ENCODE assay signal across 8 mouse cellular contexts in genomic region chrX:162642402-162643090, GRCm38 (mm10). TPM values are rescaled to one million over a fixed set of nuclear protein-coding genes. Genes with fewer than 3 reads are reported as not detected.
A peak's percentile ranks its signal among the peaks of the same experiment; 100 is the strongest.
DNase-seq lines count a peak whose midpoint lies in the region; ATAC-seq and TF ChIP-seq lines count a peak whose summit lies in the region.

No protein-coding gene starts in this region.

- 0 out of 4 replicates have a peak, but pooled peaks of 1 of the 2 experiments have one; percentile 20 for TF ChIP-seq EP300 in MEL (IDR thresholded peaks at IDR 0.05; ENCODE audit: low read depth in 1 of 2, low read length in 2 of 2)

- TF ChIP-seq CTCF in cerebellum, adult 2 months (IDR thresholded peaks at IDR 0.05; ENCODE audit: borderline replicate concordance, insufficient read depth, low read depth, low read length): no peak
- TF ChIP-seq CTCF in MEL (IDR thresholded peaks at IDR 0.05 in 2 of 3, conservative IDR thresholded peaks at IDR 0.05 in 1 of 3; ENCODE audit: control insufficient read depth in 1 of 3, insufficient read depth in 1 of 3, low read depth in 2 of 3, low read length in 3 of 3, poor library complexity in 1 of 3, severe bottlenecking in 1 of 3): no peak

- WGBS in cerebellum, adult 2 months: 41% methylated on average over 9 of the region's 11 CpGs
- WGBS in heart, embryonic 14.5 days: 54% methylated on average over 11 of the region's 11 CpGs
- 33% methylated on average over 11 of the region's 11 CpGs for WGBS in liver, embryonic 16.5 days (ENCODE audit: insufficient replicate concordance)
- 35% methylated on average over 11 of the region's 11 CpGs for WGBS in stomach, embryonic 16.5 days

- H3K27me3 ChIP-seq in cerebellum, adult 2 months (ENCODE audit: control insufficient read depth, insufficient read depth, low read length): no peaks in the 10 kb centered on the region
- H3K27me3 ChIP-seq in MEL (ENCODE audit: control insufficient read depth in 1 of 2, insufficient read depth in 2 of 2, low read length in 2 of 2): no peaks in the 10 kb centered on the region
- no peaks in the 10 kb centered on the region for H3K27me3 ChIP-seq in heart, embryonic 14.5 days (ENCODE audit: control insufficient read depth, insufficient read depth, low read length)
- H3K27me3 ChIP-seq in liver, embryonic 16.5 days (ENCODE audit: control insufficient read depth, insufficient read depth, low read depth, low read length): 0 out of 2 replicates have a peak, but pooled peaks cover 2% of the 10 kb centered on the region
- no peaks in the 10 kb centered on the region for H3K27me3 ChIP-seq in stomach, embryonic 16.5 days (ENCODE audit: control insufficient read depth, insufficient read depth, low read length)

- H3K79me2 ChIP-seq in MEL (ENCODE audit: control insufficient read depth, insufficient read depth, low read length, poor library complexity): peaks cover 2% of the 10 kb centered on the region

- TF ChIP-seq RAD21 in MEL (IDR thresholded peaks at IDR 0.05; ENCODE audit: low read depth, low read length): no peak

- H3K4me1 ChIP-seq in cerebellum, adult 2 months (ENCODE audit: control insufficient read depth, insufficient read depth, low read length): no peaks in the 10 kb centered on the region
- peaks cover 17 to 18% of the 10 kb centered on the region in 2 experiments for H3K4me1 ChIP-seq in MEL (ENCODE audit: control insufficient read depth in 1 of 2, insufficient read depth in 2 of 2, low read length in 2 of 2)
- H3K4me1 ChIP-seq in heart, embryonic 14.5 days (ENCODE audit: control insufficient read depth in 2 of 2, insufficient read depth in 2 of 2, low read length in 2 of 2): no peaks in the 10 kb centered on the region
- no peaks in the 10 kb centered on the region; the same call in 1 of the 2 replicates for H3K4me1 ChIP-seq in liver, embryonic 16.5 days (ENCODE audit: control insufficient read depth, low read depth, low read length)
- H3K4me1 ChIP-seq in stomach, embryonic 16.5 days (ENCODE audit: control insufficient read depth, insufficient read depth, low read length): no peaks in the 10 kb centered on the region

- no peaks in the 10 kb centered on the region for H3K9me3 ChIP-seq in MEL (replicated peaks; ENCODE audit: insufficient read depth, low read length)
- no peaks in the 10 kb centered on the region for H3K9me3 ChIP-seq in heart, embryonic 14.5 days (ENCODE audit: control insufficient read depth, low read length)
- H3K9me3 ChIP-seq in liver, embryonic 16.5 days (replicated peaks; ENCODE audit: control insufficient read depth, low read length): no peaks in the 10 kb centered on the region
- no peaks in the 10 kb centered on the region for H3K9me3 ChIP-seq in stomach, embryonic 16.5 days (replicated peaks; ENCODE audit: control insufficient read depth, low read length)

- no peak for ATAC-seq in heart, embryonic 14.5 days (ENCODE audit: insufficient number of reproducible peaks, insufficient read depth, low FRiP score, low read depth)
- peak; percentile 39 for ATAC-seq in liver, embryonic 16.5 days (ENCODE audit: low read depth)
- ATAC-seq in stomach, embryonic 16.5 days (ENCODE audit: insufficient read depth, low FRiP score): peak; percentile 11; the same call in 1 of the 2 replicates

- peak overlapping the region; percentile 85 for H3K4me2 ChIP-seq in heart, embryonic 14.5 days (ENCODE audit: low read length)
- H3K4me2 ChIP-seq in liver, embryonic 16.5 days (ENCODE audit: low read depth, low read length): peak overlapping the region; percentile 90
- peak overlapping the region; percentile 74 for H3K4me2 ChIP-seq in stomach, embryonic 16.5 days (ENCODE audit: low read depth, low read length)

- peaks cover 0 to 25% of the 10 kb centered on the region in 2 experiments; a peak in 2 of 4 replicates for H3K36me3 ChIP-seq in MEL (ENCODE audit: control insufficient read depth in 1 of 2, insufficient read depth in 2 of 2, low read length in 2 of 2)
- no peaks in the 10 kb centered on the region for H3K36me3 ChIP-seq in heart, embryonic 14.5 days (ENCODE audit: control insufficient read depth, insufficient read depth, low read length)
- H3K36me3 ChIP-seq in liver, embryonic 16.5 days (ENCODE audit: control insufficient read depth, insufficient read depth): no peaks in the 10 kb centered on the region
- no peaks in the 10 kb centered on the region for H3K36me3 ChIP-seq in stomach, embryonic 16.5 days (ENCODE audit: control insufficient read depth, insufficient read depth, low read length)

- peak; percentile 7 to 12 for DNase-seq in cerebellum, adult 2 months
- DNase-seq in cerebellum, adult 9-10 months: no peak
- peak; percentile 85 for DNase-seq in MEL (ENCODE audit: low read depth, low spot score)
- DNase-seq in right cerebral cortex, adult 18-20 months: no peak
- DNase-seq in Muller cell, postnatal 12 days (ENCODE audit: inconsistent ontology term): no peak

- H3K27ac ChIP-seq in cerebellum, adult 2 months (ENCODE audit: insufficient read depth, low read length): no peak overlapping the region
- H3K27ac ChIP-seq in MEL (ENCODE audit: control insufficient read depth, low read depth, low read length): peak overlapping the region; percentile 88
- H3K27ac ChIP-seq in heart, embryonic 14.5 days (replicated peaks in 1 of 2; ENCODE audit: control insufficient read depth in 1 of 2, insufficient read depth in 1 of 2, low read depth in 2 of 2, low read length in 2 of 2): no peak overlapping the region
- H3K27ac ChIP-seq in liver, embryonic 16.5 days (ENCODE audit: low read length): peak overlapping the region; percentile 66
- H3K27ac ChIP-seq in stomach, embryonic 16.5 days (ENCODE audit: low read length): no peak overlapping the region

- peak overlapping the region; percentile 89 for H3K4me3 ChIP-seq in cerebellum, adult 2 months (replicated peaks; ENCODE audit: insufficient read depth, low read depth, low read length)
- peak overlapping the region; percentile 58 to 79 for H3K4me3 ChIP-seq in MEL (ENCODE audit: control insufficient read depth in 1 of 2, insufficient read depth in 1 of 2, low read depth in 2 of 2, low read length in 2 of 2)
- H3K4me3 ChIP-seq in heart, embryonic 14.5 days (ENCODE audit: control insufficient read depth in 1 of 2, insufficient read depth in 1 of 2, low read depth in 1 of 2, low read length in 2 of 2): peak overlapping the region in 1 of 2 experiments; percentile 54; a peak in 3 of 4 replicates
- H3K4me3 ChIP-seq in liver, embryonic 16.5 days (ENCODE audit: low read depth, low read length): peak overlapping the region; percentile 74
- peak overlapping the region; percentile 56 for H3K4me3 ChIP-seq in stomach, embryonic 16.5 days (replicated peaks; ENCODE audit: low read length)

- peak overlapping the region; percentile 77 for H3K9ac ChIP-seq in MEL (ENCODE audit: control insufficient read depth, low read depth, low read length, poor library complexity, severe bottlenecking)
- no peak overlapping the region for H3K9ac ChIP-seq in heart, embryonic 14.5 days (ENCODE audit: low read length)
- peak overlapping the region; percentile 67 for H3K9ac ChIP-seq in liver, embryonic 16.5 days (ENCODE audit: low read depth, low read length)
- peak overlapping the region; percentile 69; the same call in 1 of the 2 replicates for H3K9ac ChIP-seq in stomach, embryonic 16.5 days (ENCODE audit: low read length)

- no peak for TF ChIP-seq POLR2A in cerebellum, adult 2 months (IDR thresholded peaks at IDR 0.05; ENCODE audit: borderline replicate concordance, insufficient read depth, low read length)
- TF ChIP-seq POLR2A in MEL (IDR thresholded peaks at IDR 0.05; ENCODE audit: control insufficient read depth in 1 of 2, insufficient read depth in 1 of 2, low read depth in 1 of 2, low read length in 2 of 2, poor library complexity in 1 of 2): no peak

TF ChIP-seq in MEL, 35 proteins besides CTCF, POLR2A, EP300 and RAD21:
- TF ChIP-seq UBTF (IDR thresholded peaks at IDR 0.05; ENCODE audit: borderline replicate concordance, insufficient read depth, low read depth, low read length) (no peak), TCF12 (IDR thresholded peaks at IDR 0.05; ENCODE audit: low read depth, low read length) (0 out of 2 replicates have a peak, but pooled peaks have one; percentile 4), POLR2AphosphoS2 (IDR thresholded peaks at IDR 0.05; ENCODE audit: low read length) (no peak), BHLHE40 (IDR thresholded peaks at IDR 0.05; ENCODE audit: borderline replicate concordance, low read depth, low read length) (no peak), CHD1 (IDR thresholded peaks at IDR 0.05; ENCODE audit: low read depth, low read length) (no peak), ETS1 (IDR thresholded peaks at IDR 0.05; ENCODE audit: low read depth, low read length) (peak; percentile 76; the same call in 1 of the 2 replicates), E2F4 (IDR thresholded peaks at IDR 0.05; ENCODE audit: borderline replicate concordance, low read depth, low read length) (no peak), HCFC1 (IDR thresholded peaks at IDR 0.05; ENCODE audit: low read depth, low read length) (no peak; the same call in 1 of the 2 replicates), NELFE (IDR thresholded peaks at IDR 0.05; ENCODE audit: low read depth, low read length) (0 out of 2 replicates have a peak, but pooled peaks have one; percentile 12), CHD2 (IDR thresholded peaks at IDR 0.05; ENCODE audit: low read length) (no peak), SIN3A (IDR thresholded peaks at IDR 0.05; ENCODE audit: low read length) (peak; percentile 18), ZC3H11A (IDR thresholded peaks at IDR 0.05; ENCODE audit: low read depth, low read length) (no peak), NRF1 (IDR thresholded peaks at IDR 0.05; ENCODE audit: insufficient read depth, low read depth, low read length, poor library complexity, severe bottlenecking) (no peak), MXI1 (IDR thresholded peaks at IDR 0.05; ENCODE audit: low read depth, low read length) (no peak; the same call in 1 of the 2 replicates)

RNA-seq across cellular contexts. Expression of gene Reps2, which starts 0.9 kb away (rescaled TPM):
- 24.6 and 24.8 TPM in 2 replicates for polyA plus RNA-seq in cerebellum, adult 2 months (2012; rRNA removed)
- total RNA-seq in MEL (2012; rRNA removed): 2.1 and 2.2 TPM in 2 replicates
- polyA plus RNA-seq in MEL (2012; ENCODE audit: insufficient read depth in 1 of 2, insufficient read length in 2 of 2, low read depth in 1 of 2, low replicate concordance in 2 of 2, missing spikeins in 1 of 2): 1 to 10 TPM in 1 of 2 experiments, not detected in 1; 2.8 TPM
- polyA plus RNA-seq in heart, embryonic 14.5 days (2014; fragmentation: Nextera tagmentation; extraction: Ambion mirVana): 0.53 and 0.57 TPM in 2 replicates
- 0.73 and 0.76 TPM in 2 replicates for polyA plus RNA-seq in liver, embryonic 16.5 days (2015; fragmentation: Nextera tagmentation; extraction: Ambion mirVana)
- 1.2 and 1.5 TPM in 2 replicates for polyA plus RNA-seq in stomach, embryonic 16.5 days (2015; fragmentation: Nextera tagmentation; extraction: Ambion mirVana)

Comparison
In these comparisons a context has a peak if more than half of its experiments do, and no peak if none do; other contexts are left out.
1. DNase-seq: peak in cerebellum, adult 2 months (2 of 2) and MEL (single experiment); none in cerebellum, adult 9-10 months (single experiment), right cerebral cortex, adult 18-20 months (single experiment) and Muller cell, postnatal 12 days (single experiment).
2. H3K27ac ChIP-seq: peak in MEL (single experiment) and liver, embryonic 16.5 days (single experiment); none in cerebellum, adult 2 months (single experiment), heart, embryonic 14.5 days (0 of 2) and stomach, embryonic 16.5 days (single experiment).
3. Peak in every context shown above with its lines, with median percentiles within 50 percentile points of each other: H3K4me2 ChIP-seq.